Mouse (Mus musculus): ENCODE measurements at regions not wholly inside any gene's neighbourhood (a gene's known extent, or its start where the extent isn't known, plus 50 kb on each side); places are given as distances from the start of the nearest gene placed in this dataset.
A peak's percentile ranks its signal among the peaks of the same experiment; 100 is the strongest.

DNA sequence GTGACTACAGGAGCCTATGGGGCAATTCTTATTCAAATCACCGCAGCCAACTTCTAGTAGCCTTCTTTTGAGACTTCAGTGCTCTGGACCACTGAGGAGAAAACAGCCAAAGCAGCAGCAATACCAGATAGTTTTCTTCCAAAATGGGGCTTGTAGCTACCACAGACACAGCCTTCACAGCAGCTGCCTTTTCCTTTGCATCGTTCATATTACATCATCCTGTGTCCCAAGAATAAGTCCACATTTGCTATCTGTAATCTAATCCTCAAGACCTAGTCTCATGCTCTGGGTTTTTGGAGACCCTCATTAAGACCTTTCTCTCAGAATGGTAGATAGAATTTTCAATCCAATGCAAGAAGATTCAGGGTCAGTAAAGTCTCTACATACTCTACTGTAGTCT lies 258.2 kb upstream of the Rbms1 start:
- Histone ChIP-seq H3K9me3 (replicated peaks) (no peaks in the 10 kb centered on the region), H3K4me1 (no peaks in the 10 kb centered on the region), H3K27me3 (no peaks in the 10 kb centered on the region), H3K36me3 (no peaks in the 10 kb centered on the region), H3K9ac (no peak overlapping the region), H3K4me2 (replicated peaks) (no peak overlapping the region), H3K4me3 (replicated peaks) (no peak overlapping the region), H3K27ac (replicated peaks) (no peak overlapping the region)
- WGBS: 81% methylated on average over 2 of the region's 2 CpGs
- ATAC-seq (ENCODE audit: insufficient number of reproducible peaks, low FRiP score, low TSS enrichment, low read depth): no peak

DNA sequence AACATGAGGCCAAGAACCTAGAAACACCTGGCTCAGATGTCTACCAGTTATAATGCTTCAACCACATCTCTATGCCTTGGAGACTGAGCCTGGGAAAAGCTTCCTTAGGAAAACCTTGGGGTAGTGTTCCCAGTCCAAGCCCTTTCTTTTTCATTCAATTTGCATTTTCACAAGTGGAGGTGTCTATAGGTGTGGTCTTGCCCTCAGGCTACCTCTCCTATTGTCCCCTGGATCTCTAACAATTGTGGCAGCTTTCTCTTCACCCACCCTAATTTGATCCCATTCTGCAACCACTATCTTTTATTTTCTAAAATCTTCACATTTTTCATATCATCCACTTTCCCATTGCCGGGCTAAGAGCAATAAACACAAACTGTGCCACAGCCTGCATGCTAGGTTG lies 251.0 kb upstream of the Rbms1 start:
- WGBS: 84% methylated on average over 1 of the region's 1 CpGs
- no peak overlapping the region for H3K9ac ChIP-seq
- H3K4me2 ChIP-seq (replicated peaks): no peak overlapping the region
- ATAC-seq (ENCODE audit: insufficient number of reproducible peaks, low FRiP score, low TSS enrichment, low read depth): no peak
- no peaks in the 10 kb centered on the region for H3K4me1 ChIP-seq
- H3K9me3 ChIP-seq (replicated peaks): no peaks in the 10 kb centered on the region
- H3K36me3 ChIP-seq: no peaks in the 10 kb centered on the region
- H3K4me3 ChIP-seq (replicated peaks): no peak overlapping the region
- H3K27ac ChIP-seq (replicated peaks): no peak overlapping the region
- H3K27me3 ChIP-seq: no peaks in the 10 kb centered on the region

DNA sequence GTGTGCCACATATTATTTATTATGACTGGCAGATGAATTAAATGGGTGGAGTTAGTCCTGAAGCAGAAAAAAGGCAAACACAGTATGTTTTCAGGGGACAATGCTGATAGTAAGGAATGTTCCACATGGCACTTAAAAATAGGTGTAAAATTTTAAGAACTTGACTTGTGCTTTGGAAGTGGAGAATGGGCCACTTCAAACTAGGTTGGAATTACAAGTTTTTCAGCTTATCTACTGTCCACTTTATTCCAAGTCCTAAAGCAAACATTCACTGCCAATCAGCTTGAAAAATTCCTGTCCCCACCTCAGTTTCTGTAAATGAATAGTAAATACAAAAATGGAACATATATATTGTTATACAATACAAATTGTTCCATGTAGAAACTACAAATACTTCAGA lies 238.4 kb upstream of the Rbms1 start:
- H3K9ac ChIP-seq: no peak overlapping the region
- ATAC-seq (ENCODE audit: insufficient number of reproducible peaks, low FRiP score, low TSS enrichment, low read depth): no peak

GRCm38 (mm10) chr2:61193976-61194375 lies 231.0 kb upstream of the Rbms1 start:
- ATAC-seq (ENCODE audit: insufficient number of reproducible peaks, low FRiP score, low TSS enrichment, low read depth): no peak
- Histone ChIP-seq H3K4me3 (replicated peaks) (no peak overlapping the region), H3K36me3 (no peaks in the 10 kb centered on the region), H3K9me3 (replicated peaks) (no peaks in the 10 kb centered on the region), H3K4me2 (replicated peaks) (no peak overlapping the region), H3K9ac (no peak overlapping the region), H3K27me3 (no peaks in the 10 kb centered on the region), H3K4me1 (no peaks in the 10 kb centered on the region), H3K27ac (replicated peaks) (no peak overlapping the region)
- 47% methylated on average over 2 of the region's 2 CpGs for WGBS

More for the DNA sequence above, 238.4 kb upstream of the Rbms1 start:
- H3K4me2 ChIP-seq (replicated peaks): no peak overlapping the region
- no peak overlapping the region for H3K27ac ChIP-seq (replicated peaks)
- H3K4me1 ChIP-seq: no peaks in the 10 kb centered on the region
- H3K4me3 ChIP-seq (replicated peaks): no peak overlapping the region
- no peaks in the 10 kb centered on the region for H3K9me3 ChIP-seq (replicated peaks)
- H3K36me3 ChIP-seq: no peaks in the 10 kb centered on the region
- H3K27me3 ChIP-seq: no peaks in the 10 kb centered on the region

GRCm38 (mm10) chr2:61182424-61182979 lies 219.5 kb upstream of the Rbms1 start:
- no peak overlapping the region for H3K9ac ChIP-seq
- no peak overlapping the region for H3K27ac ChIP-seq (replicated peaks)
- WGBS: 63% methylated on average over 8 of the region's 8 CpGs
- H3K36me3 ChIP-seq: no peaks in the 10 kb centered on the region
- no peaks in the 10 kb centered on the region for H3K27me3 ChIP-seq
- no peak overlapping the region for H3K4me2 ChIP-seq (replicated peaks)
- H3K4me1 ChIP-seq: no peaks in the 10 kb centered on the region
- ATAC-seq (ENCODE audit: insufficient number of reproducible peaks, low FRiP score, low TSS enrichment, low read depth): no peak
- H3K4me3 ChIP-seq (replicated peaks): no peak overlapping the region
- H3K9me3 ChIP-seq (replicated peaks): no peaks in the 10 kb centered on the region

DNA sequence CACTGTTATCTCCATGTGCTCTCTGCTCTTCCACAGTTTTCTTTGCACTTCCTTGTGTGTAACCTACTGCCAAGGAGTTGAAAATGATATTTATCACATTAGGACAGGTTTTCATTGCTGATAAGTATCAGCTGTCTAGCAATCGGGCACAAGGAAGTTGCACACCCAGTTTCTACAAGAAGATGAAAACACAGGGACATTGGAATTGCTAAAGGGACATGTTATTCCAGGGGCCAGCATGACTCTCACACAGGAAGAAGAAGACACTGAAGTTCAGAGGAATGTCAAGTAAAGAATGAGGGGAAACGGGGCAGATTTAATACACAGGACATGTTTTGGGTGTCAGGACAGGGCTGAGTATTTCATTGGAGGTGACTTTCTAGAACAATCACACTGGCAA lies 214.8 kb upstream of the Rbms1 start:
- Histone ChIP-seq H3K9ac (no peak overlapping the region), H3K27ac (replicated peaks) (no peak overlapping the region), H3K4me3 (replicated peaks) (no peak overlapping the region), H3K36me3 (no peaks in the 10 kb centered on the region), H3K9me3 (replicated peaks) (no peaks in the 10 kb centered on the region), H3K27me3 (no peaks in the 10 kb centered on the region), H3K4me2 (replicated peaks) (no peak overlapping the region), H3K4me1 (no peaks in the 10 kb centered on the region)
- WGBS: 61% methylated on average over 2 of the region's 2 CpGs
- no peak for ATAC-seq (ENCODE audit: insufficient number of reproducible peaks, low FRiP score, low TSS enrichment, low read depth)

- H3K9me3 ChIP-seq (replicated peaks): no peaks in the 10 kb centered on the region
- ATAC-seq (ENCODE audit: insufficient number of reproducible peaks, low FRiP score, low TSS enrichment, low read depth): no peak
- no peaks in the 10 kb centered on the region for H3K27me3 ChIP-seq
- no peak overlapping the region for H3K27ac ChIP-seq (replicated peaks)
- no peak overlapping the region for H3K9ac ChIP-seq
- H3K36me3 ChIP-seq: no peaks in the 10 kb centered on the region
- WGBS: 22% methylated on average over 2 of the region's 2 CpGs
- H3K4me3 ChIP-seq (replicated peaks): no peak overlapping the region
- no peak overlapping the region for H3K4me2 ChIP-seq (replicated peaks)
- no peaks in the 10 kb centered on the region for H3K4me1 ChIP-seq
These were observed 213.8 kb upstream of the Rbms1 start for GRCm38 (mm10) chr2:61176807-61177206.

DNA sequence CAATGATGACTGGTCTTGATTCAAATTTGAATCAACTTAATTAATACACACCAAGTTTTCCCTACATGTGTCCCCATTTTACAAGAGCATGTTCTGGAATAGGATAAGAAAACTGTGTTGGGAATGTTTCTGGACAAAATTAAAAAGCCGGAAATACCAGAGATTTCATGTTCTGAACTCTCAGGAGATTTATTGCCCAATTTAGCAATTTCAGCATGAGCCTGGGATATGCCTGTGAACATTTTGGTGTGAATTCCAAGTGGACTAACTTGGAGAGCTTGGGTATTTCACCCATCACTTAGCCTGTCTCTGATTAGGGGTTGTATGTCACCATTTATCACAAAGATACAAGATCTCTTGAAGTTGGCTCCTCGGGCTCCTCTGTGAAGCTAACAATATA lies 210.6 kb upstream of the Rbms1 start:
- Histone ChIP-seq H3K27me3 (no peaks in the 10 kb centered on the region), H3K27ac (replicated peaks) (no peak overlapping the region), H3K9ac (no peak overlapping the region), H3K9me3 (replicated peaks) (no peaks in the 10 kb centered on the region), H3K4me1 (no peaks in the 10 kb centered on the region), H3K36me3 (no peaks in the 10 kb centered on the region), H3K4me2 (replicated peaks) (no peak overlapping the region), H3K4me3 (replicated peaks) (no peak overlapping the region)
- whole genome bisulfite sequencing: 43% methylated on average over 2 of the region's 2 CpGs
- no peak for ATAC-seq (ENCODE audit: insufficient number of reproducible peaks, low FRiP score, low TSS enrichment, low read depth)

DNA sequence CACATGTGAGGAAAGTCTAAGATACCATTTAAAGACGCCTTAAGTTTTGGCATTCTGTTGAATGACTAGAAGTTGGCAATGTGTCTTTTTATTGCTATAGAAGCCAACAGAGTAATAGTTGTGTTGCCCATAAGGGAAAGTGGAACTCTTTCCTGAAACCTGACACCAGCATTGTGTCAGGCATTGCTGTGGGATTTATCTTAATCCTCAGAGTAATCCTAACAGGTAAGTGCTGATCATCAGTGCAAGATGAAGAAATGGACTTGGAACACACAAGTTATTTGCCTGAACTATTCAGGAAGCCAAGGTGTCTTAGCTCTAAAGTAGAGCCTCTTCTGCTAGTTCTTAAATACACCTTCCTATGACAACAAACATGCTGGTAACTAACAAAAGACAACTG lies 198.3 kb upstream of the Rbms1 start:
- H3K9ac ChIP-seq: no peak overlapping the region
- 78% methylated on average over 1 of the region's 1 CpGs for WGBS
- ATAC-seq (ENCODE audit: insufficient number of reproducible peaks, low FRiP score, low TSS enrichment, low read depth): no peak

GRCm38 (mm10) chr2:61159761-61160160 lies 196.8 kb upstream of the Rbms1 start:
- Histone ChIP-seq H3K9me3 (replicated peaks) (no peaks in the 10 kb centered on the region), H3K27me3 (no peaks in the 10 kb centered on the region), H3K4me3 (replicated peaks) (no peak overlapping the region), H3K4me1 (no peaks in the 10 kb centered on the region), H3K9ac (no peak overlapping the region), H3K27ac (replicated peaks) (no peak overlapping the region), H3K4me2 (replicated peaks) (no peak overlapping the region), H3K36me3 (no peaks in the 10 kb centered on the region)
- ATAC-seq (ENCODE audit: insufficient number of reproducible peaks, low FRiP score, low TSS enrichment, low read depth): no peak
- 85% methylated on average over 3 of the region's 3 CpGs for WGBS

More for the DNA sequence above, 198.3 kb upstream of the Rbms1 start:
- no peaks in the 10 kb centered on the region for H3K27me3 ChIP-seq
- no peaks in the 10 kb centered on the region for H3K9me3 ChIP-seq (replicated peaks)
- H3K36me3 ChIP-seq: no peaks in the 10 kb centered on the region
- no peak overlapping the region for H3K4me3 ChIP-seq (replicated peaks)
- no peak overlapping the region for H3K27ac ChIP-seq (replicated peaks)
- no peaks in the 10 kb centered on the region for H3K4me1 ChIP-seq
- no peak overlapping the region for H3K4me2 ChIP-seq (replicated peaks)

DNA sequence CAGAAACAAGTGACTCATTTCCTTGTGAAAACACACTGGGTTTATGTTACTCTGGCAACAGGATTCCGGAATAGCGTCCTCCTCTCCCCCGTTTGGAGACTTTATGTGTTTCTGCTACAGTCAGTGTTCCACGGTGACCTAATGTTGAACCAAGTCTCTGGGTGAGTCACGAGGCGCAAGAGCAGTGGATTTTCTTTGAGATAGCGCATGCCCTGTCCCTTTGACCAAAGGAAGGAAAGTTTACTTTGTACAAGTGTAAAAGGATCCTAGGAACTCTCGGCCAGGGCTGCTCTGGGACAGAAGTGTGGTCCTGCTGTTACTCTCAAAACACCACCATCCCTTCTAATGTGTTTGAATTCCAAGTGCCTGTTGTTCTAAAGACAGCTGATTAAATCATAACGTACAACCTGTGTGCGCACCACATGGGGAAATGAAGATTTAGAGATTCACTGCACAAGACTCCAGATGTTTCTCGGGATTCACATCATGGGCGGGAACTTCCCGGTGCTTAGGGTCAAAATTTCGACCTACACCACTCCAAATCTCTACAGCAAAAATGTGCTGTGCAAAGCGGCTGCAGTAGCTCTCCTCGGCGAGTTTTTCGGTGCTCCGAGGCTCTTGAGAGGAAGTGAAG lies 176.1 kb upstream of the Rbms1 start:
- H3K9ac ChIP-seq: no peak overlapping the region
- peak overlapping the region; percentile 76 for H3K27ac ChIP-seq (replicated peaks)
- H3K36me3 ChIP-seq: no peaks in the 10 kb centered on the region
- H3K9me3 ChIP-seq (replicated peaks): no peaks in the 10 kb centered on the region
- peak overlapping the region; percentile 35; the same call in 1 of the 2 replicates for H3K4me2 ChIP-seq (replicated peaks)
- peak; percentile 75; the same call in 1 of the 2 replicates for ATAC-seq (ENCODE audit: insufficient number of reproducible peaks, low FRiP score, low TSS enrichment, low read depth)
- no peak overlapping the region for H3K4me3 ChIP-seq (replicated peaks)
- no peaks in the 10 kb centered on the region for H3K27me3 ChIP-seq
- WGBS: 34% methylated on average over 19 of the region's 19 CpGs
- peaks cover 12% of the 10 kb centered on the region for H3K4me1 ChIP-seq

- 0 out of 2 replicates have a peak, but pooled peaks have one; percentile 15 for ATAC-seq (ENCODE audit: insufficient number of reproducible peaks, low FRiP score, low TSS enrichment, low read depth)
- no peaks in the 10 kb centered on the region for H3K27me3 ChIP-seq
- H3K4me3 ChIP-seq (replicated peaks): no peak overlapping the region
- no peaks in the 10 kb centered on the region for H3K9me3 ChIP-seq (replicated peaks)
- no peak overlapping the region for H3K4me2 ChIP-seq (replicated peaks)
- no peak overlapping the region for H3K9ac ChIP-seq
- H3K36me3 ChIP-seq: no peaks in the 10 kb centered on the region
- peak overlapping the region; percentile 76 for H3K27ac ChIP-seq (replicated peaks)
- peaks cover 12% of the 10 kb centered on the region for H3K4me1 ChIP-seq
- WGBS: 19% methylated on average over 3 of the region's 3 CpGs
These were observed 175.6 kb upstream of the Rbms1 start for GRCm38 (mm10) chr2:61138625-61138997.

All from embryonic facial prominence, embryonic 15.5 days (tissue).